Mouse (Mus musculus) heart, postnatal 10 days (tissue): Measurements from ENCODE around the gene Fnip2. TPM values are rescaled to one million over a fixed set of nuclear protein-coding genes. Genes with fewer than 3 reads are reported as not detected.

Experiments
- DNase-seq, 2 experiments: peaks; one replicate each; pipeline ENCODE4 v3.0.0; 2021
- intact Hi-C: fragments of 180-260 bp; cut with DNase I; formaldehyde crosslinking; loops from one replicate; pipeline ENCODE4 v1.15.1; 2025
- total RNA-seq, 2 experiments: library from RNA; stranded (reverse); gene quantifications; 2 replicates each; pipeline ENCODE4 v1.2.3; 2021

The Fnip2 gene
- total RNA-seq, 2 experiments from 2014 or later = 15.3 to 19.0 TPM

DNA sequence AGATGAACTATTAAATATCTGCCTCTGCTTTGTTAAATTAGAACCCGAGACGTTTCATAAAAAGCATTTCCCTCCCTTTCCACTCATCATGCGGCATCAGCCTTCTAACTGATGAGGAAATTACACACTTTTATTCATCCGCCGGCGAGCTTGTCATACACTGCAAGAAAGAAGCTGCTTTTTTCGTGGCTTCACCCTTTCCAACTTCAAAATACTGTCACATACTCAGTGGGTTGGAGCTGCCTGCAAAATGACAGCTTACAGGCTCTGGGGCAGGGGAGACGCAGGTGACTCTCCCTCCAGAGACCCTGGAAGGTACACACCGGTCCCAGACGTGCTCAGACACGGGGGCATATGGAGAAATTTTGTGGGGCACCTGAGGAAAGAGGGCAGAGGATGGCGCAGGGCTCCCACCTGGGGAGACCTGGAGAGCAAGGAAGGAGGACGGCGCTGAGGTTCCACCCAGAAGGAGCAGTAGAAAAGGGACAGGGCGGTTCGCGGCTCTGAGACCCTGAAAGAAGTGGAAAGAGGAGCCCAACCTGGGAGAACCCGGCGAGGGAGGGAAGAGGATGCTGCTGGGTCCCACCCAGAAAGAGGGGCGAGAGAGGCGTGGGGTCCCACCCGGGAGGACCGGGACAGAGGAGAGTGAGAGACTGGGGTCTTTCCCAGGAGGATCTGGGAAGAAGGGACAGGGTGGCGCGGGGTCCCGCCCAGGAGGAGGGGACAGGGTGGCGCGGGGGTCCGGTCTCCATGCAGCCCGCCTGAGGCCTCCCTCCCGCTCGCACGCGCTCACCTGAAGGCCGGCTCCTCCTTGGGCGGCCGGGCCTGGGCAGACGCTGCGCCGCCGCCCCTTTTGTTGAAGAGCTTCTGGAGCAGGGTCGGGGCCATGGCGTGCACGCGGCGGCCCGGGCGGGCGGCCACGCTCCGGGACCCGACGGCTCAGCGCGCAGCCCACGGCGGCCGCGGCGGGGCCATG is 592 bp downstream of the Fnip2 start:
- intact Hi-C loops = loop anchor here (2.0 kb wide), 1 partner anchor 48 kb away; no protein-coding TSS in a partner anchor
- peak in 1 of 2 experiments; percentile 59 for DNase-seq

DNA sequence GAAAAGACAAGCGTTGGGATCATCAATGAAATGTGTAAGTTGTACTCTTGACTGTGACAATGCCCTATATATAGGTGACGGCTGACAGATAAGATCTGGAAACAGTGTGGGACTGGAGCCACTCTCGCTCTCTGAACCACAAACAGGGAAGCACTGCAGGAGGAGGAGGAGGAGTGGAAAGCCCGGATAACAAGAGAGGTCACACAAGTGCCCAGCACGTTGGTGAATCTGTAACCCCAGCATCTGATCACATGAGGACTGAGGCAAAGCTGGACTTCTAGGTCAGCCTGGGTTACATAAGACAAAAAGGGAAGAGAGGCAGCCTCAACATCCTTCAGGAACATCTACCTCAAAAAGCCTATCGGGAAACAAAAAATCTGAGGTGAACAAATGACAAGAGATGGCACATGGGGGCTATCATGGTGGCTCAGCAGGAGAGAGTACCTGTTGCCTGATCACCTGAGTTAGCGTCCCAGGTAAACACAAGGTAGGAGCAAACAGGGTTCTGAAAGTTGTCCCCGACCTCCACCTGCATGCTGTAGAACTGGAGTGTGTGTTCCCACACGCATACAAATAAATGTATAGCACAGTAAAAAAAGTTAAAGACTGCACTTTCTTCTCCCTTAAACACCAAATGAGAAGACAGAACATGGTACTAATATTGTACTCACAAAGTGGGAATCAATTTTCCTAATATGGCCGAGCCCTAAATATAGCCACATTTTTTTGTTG is 2.6 kb downstream of the Fnip2 start:
- DNase-seq = no peak
- intact Hi-C loops = no loop called here

DNA sequence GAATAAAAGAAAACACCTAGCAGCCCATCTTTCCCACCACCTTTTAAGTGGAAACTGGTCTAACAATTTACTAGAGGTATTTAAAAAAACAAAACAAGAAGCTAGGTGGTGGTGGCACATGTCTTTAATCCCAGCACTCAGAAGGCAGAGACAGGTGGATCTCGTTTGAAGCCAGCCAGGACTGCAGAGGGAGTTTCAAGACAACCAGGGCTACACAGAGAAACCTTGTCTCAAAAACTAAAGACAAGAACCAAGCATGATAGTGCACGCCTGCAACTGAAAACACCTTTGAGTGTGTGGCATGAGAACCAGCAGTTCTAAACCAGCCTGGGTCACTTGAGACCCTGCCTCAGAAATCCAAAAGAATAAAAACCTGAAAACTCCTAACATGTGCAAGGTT is 4.1 kb downstream of the Fnip2 start:
- no peak for DNase-seq
- intact Hi-C loops = no loop called here

DNA sequence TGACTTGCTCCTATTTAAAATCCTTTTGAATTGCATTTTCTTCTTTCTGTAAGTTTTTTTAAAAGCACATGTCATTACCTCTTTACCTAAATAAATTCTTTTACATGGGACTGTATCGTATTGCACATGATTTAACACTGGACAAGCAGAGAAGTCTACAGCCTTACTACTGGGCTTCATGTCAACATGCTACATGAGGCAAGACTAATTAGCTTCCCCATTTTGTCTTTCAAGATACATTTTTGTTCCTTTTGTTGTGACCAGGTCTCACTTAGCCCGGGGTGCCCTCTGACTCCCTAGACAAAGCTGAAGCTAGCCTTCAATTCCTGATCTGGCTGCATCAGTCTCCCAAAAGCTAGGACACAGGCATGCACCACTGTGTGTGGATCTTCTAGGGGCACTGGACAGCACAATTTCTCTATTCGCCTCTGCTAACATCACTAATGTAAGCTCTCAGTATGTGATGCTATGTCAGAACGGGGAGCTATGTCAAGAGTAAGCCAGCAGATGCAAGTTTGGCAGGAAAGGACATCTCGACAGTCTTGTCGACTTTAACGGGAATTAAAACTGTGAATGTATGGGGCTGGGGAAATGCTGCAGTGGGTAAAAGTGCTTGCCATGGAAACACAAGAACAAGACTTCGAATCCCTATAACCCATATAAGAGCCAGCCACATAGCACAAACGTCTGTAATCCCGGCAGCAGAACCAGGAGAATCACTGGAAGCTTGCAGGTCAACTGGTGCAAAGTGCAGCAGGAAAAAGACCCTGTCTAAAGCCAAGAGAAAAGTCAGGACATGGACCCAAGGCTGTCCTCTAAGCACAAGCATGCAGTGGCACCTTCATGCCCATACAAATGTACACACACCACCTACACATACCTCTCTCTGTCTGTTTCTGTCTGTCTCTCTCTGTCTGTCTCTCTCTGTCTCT is 5.5 kb downstream of the Fnip2 start:
- DNase-seq = no peak
- intact Hi-C loops = no loop called here

DNA sequence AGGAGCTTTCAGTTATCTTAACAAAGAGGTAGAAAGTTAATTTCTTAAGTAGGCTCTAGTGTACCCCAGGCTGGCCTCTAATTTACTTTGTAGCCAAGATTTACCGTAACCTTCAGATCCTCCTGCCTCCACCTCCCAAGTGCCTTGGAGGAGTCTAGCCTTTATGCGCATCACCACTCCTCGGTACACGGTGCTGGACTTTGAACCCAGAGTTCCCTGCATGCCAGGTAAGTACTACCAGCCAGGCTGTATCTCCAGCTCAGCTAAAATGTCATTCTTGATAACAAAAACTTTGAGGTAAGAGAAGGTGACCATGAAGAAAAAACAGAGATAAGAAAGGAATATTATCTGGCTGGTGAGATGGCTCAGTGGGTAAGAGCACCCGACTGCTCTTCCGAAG is 7.0 kb downstream of the Fnip2 start:
- DNase-seq = no peak
- intact Hi-C loops = no loop called here

DNA sequence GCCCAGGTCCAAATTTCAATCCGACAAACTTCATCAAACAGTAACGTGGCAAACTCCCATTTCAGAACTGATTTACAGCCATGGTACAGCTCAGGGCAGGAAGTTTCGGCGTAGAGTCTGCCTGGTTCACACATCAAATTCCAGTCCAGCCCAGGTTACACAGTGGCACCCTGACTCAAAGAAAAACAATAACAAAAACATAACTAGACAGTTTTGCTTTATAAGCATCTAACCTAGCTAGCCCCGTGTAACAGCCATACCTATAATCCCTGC is 7.9 kb downstream of the Fnip2 start:
- intact Hi-C loops = no loop called here
- no peak for DNase-seq

DNA sequence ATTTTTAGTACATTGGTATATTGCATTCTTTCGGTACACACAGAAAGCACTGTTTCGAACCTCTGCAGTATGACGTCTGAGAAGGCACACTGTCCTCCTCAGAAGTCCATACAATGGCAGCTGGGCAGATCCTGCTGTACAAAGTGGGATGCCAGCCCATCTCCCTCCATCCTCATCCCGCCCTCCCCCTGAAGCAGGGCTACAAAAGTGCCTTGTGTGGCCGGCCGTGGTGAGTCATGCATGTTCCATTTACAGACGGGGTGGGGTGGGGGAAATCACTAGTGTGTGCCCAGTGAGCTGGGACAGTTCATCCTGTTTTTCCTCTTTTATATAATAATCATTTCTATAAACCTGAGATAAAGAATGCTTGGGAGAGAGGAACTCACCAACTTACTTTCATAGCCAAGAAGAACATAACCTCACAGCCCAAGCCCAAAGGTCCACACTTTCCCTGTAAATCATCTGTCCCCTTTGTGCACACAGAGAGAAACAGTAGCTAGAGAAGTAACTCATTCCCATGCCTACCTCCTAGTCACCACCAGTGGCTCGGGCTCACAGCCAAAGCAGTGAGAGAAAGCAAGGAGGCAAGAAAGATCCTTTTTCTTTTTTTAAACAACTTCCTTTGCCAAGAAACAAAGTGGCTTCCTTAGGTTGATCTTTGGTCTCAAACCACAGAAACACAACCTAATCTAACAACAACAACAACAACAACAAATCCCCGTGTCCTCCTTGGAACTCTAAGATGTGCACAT is 8.4 kb downstream of the Fnip2 start:
- intact Hi-C loops = no loop called here
- DNase-seq = peak in 1 of 2 experiments; percentile 44

DNA sequence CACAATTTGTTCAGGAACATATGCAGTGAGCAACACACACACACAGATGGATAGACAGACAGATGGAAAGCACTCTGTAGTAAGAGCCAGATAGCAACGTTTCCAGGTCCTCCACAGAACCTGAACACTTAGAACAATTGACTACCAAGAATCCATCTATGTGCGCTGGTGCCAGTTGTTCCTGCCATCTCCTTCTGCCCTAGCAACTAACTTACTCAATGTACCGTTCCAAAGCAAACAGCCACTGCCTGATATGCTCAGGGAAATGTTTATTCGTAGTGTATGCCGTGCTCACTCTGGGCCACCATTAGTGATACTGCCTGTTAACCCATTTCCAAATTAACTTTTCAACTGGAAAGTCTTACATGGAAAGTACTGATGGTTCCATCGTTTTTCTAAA is 12.5 kb downstream of the Fnip2 start:
- no peak for DNase-seq
- intact Hi-C loops = no loop called here

DNA sequence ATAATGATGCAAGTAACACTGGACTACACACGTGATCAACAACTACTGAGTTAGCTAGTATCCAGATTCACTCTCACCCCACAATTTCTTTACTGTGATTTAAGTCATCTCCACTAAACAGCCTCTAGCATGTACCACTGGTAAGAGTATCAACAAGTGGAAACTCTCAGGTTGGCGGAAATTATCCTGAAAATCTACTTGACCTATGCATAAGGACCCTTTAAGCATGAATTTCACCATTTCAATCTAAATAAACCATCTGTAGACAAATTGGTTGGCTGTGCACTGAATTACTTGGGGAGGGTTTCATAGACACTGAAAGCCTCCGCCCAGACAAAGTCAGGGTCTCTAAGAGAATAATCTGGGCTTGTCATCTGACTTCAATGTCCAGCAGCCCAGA is 13.8 kb downstream of the Fnip2 start:
- intact Hi-C loops = no loop called here
- no peak for DNase-seq

DNA sequence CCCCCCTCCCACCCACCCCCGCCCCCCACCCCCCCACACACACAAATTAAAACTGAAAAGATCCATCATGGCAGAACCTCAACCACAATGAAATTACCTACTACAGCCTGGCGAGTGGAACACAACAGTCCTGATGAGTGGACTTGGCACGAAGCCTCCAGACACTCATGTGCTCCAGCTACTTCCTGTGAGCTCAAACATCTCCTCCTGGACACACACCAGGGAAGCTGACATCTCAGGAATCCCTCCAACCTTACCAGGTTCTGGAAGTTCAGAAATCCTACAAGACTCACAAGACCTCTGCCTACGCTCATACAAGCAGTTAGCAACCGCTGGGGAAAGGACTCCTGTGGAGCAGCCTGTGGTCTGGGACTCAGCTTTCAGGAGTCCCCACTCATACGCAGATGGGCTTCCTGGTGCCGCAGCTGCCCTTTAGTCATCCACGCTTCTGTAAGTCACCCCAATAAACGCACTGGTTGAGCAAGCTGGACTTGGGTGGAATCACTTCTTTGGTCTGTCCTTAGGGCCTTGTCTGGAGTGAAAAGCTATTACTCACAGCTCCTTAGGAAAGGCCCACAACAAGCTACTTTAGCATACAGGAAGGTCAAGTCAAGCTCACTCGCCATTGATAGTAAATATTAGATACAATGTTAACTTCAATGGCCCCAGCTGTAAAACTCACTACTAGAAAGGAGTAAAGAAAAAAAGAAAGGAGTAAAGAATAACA is 15.6 kb downstream of the Fnip2 start:
- intact Hi-C loops = no loop called here
- DNase-seq = no peak

DNA sequence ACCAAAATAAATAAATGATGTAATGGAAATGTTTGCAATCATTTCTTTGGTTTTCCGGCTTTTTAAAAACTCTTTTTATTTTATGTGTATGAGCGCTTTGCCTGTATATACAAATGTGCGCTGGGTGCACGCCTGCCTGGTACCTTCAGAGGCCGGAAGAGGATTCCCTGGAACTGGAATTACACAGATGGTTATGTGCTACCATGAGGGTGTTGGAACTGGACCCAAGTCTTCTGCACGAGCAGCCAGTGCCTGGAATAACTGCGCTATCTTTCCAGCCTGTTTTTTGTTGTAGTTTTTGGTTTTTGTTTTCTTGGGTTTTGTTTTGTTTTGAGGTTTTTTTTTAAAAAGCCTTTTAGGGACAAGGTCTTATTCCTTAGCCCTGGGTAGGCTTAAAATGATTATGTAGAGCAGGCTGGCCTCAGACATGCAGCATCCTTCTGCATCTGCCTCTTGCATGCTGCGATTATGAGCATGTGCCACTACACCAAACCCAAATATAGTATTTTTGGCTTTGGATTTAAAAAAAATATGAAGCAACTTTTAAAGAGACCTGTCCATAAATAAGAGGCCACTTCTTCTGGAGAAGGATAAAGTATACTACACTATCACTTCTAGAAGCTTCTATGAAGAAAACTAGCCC is 17.7 kb downstream of the Fnip2 start:
- intact Hi-C loops = no loop called here
- DNase-seq = no peak

DNA sequence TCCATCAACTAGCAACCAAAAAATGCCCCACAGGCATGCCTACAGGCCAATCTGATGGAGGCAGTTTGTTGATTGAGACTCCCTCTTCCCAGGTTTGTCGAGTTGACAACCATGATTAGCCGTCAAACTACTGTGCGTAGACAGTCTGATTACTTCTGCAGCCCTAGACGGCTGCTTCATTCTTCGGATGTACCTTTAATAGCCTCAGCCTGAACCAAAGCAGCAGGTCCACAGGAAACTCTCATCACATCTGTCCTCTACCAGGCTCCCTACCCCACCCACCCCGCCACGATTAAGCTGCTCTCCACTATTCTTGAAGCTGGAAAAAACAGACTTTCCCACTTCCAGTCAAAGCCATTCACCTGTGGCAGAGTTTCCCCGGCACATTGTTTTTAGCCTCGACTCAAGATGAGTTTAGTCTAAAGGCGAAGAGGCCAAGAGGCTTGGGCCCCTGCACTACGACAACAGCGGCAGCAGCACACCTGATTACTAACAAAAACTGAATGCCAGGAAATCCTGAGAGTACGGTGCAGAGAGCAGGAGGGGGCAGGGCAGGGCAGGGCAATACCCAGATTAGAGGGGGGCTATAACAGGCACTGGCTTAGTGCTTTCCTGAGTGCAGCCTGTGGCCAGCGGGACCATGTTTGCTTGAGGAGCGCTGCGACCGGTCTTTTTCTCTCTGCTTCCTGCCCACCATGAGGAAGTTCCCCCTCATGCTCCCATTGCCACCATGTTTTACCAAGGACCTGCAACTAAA is 18.7 kb downstream of the Fnip2 start:
- intact Hi-C loops = no loop called here
- DNase-seq = no peak

DNA sequence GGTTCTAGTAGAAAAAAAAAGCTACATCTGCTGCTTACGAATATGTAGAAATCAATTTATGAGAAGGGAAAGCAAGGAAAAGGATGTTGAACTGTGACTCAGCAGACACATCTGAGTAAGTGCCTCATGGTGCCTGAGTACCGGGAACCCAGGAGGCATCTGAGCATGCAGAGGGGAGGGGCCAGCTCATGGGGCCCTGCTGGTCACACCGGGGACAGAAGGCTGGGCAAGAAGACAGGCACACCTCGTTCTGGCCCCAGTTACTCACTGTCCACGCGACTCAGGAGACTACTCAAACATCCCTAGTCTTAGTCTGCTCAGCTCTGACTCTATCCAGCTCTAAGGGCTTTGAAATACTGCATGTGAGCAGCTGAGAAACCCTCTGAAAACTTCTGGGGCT is 25.0 kb downstream of the Fnip2 start:
- DNase-seq = no peak
- intact Hi-C loops = no loop called here

DNA sequence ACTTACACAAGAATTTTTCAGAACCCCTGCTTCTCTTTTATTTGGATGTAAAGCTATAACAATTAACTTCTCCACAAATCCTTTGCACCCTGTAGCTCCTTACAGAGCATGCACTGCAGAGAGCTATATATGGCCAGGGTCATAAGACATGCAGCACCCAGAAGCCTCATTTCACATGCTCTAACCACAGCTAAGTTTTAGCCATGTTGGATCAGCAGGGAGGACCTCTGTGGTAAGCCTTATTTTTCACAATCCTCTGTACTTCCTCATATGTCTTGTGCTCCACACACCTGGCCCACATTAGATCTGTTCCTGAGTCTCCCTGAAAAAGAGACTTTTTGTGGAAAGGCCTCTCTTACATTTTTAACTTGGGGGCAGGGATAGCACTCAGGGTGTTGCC is 27.9 kb downstream of the Fnip2 start:
- intact Hi-C loops = no loop called here
- DNase-seq = no peak

DNA sequence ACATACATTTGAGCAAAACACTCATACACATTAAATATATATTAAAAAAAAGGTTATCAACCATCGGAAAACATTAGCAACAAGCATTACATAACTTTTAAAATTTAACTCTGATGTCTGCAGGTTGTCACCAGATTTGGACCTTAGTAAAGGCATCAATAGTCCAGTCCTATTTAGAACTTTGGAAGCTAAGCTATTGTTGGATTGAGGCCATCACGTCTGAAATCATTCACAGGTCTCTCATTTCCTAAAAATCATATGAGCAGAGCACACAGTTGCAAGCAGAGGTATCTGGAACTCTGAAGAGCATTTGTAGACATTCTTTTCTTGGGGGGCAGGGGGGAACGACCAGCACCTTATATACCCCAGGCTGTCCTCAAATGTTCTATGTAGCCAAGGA is 28.5 kb downstream of the Fnip2 start:
- DNase-seq = no peak
- intact Hi-C loops = no loop called here

DNA sequence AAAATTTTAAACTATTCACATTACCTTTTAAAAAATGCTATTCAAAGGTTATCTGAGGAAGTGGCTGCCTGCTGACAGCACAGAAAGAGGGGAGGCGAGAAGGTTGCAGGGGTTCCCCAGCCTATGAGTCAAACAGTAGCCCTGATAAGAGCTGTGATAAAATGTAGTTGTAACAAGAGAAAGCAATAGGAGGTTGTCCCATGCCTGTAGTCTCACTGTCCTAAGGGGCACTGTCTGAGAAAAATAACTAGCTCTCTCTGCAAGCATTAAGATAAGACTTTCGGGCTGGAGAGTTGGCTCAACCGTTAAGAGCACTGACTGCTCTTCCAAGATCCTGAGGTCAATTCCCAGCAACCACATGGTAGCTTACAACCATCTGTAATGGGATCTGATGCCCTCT is 29.3 kb downstream of the Fnip2 start:
- intact Hi-C loops = no loop called here
- no peak for DNase-seq

DNA sequence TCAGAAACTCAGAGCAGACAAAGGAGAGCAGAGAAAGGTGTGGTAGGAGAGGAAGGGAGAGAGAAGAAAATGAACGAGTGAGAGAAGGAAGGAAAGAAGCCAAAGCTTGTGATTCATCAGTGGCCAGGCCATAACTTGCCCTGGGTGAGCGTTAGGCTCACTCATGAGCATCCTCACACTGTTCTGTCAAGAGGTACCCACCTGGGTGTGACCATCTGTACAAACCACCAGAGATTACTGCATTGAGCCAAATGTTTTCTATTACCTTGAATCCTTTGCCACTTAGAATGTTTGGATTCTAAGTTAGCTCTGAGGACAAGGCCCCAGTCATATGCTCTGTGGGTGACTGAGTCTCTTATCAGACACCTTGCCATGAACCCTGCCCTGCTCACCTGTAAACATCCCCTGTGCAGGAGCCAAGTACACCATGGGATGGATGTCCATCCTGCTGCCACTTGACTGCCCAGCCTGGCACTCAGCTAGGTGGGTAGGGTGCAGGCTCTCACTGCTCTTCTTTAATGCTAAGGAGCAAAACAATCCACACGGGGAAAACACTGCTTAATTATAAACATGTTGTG is 29.9 kb downstream of the Fnip2 start:
- no peak for DNase-seq
- intact Hi-C loops = no loop called here

DNA sequence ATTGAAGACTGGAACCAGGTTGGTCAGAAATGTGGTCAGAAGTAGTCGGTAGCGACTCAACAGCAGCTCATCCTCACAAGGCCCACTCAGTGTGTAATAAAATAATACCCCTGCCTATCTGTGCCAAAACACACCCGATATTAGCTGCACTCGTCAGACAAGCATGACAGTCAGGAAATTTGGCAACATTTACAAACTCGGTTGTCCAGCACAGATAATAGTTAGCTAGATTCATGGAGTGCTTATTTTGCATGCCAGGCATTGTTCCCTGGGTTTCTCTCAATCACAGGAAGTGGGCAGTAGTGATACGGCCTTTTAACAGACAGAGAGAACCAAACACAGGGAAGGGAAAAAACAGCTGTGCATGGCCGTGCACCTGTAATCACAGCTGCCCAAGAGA is 30.6 kb downstream of the Fnip2 start:
- intact Hi-C loops = no loop called here
- DNase-seq = no peak
